Mouse (Mus musculus) adrenal gland, postnatal 10 days (tissue): ENCODE results near the gene Ube2j2. TPM values are rescaled to one million over a fixed set of nuclear protein-coding genes. Genes with fewer than 3 reads are reported as not detected.

ENCODE experiments used
- DNase-seq: peaks from one replicate; pipeline ENCODE4 v3.0.0; 2021; ENCODE audit warnings: mixed read lengths
- microRNA-seq: library from miRNA; unstranded; fragments of <30 nt; microRNA quantifications from one replicate; pipeline ENCODE4 v1.2.0, GENCODE M21; 2021
- total RNA-seq, 2 experiments: library from RNA; stranded (reverse); gene quantifications; 2 replicates each; pipeline ENCODE4 v1.2.3; 2021

The Ube2j2 gene
- total RNA-seq, 2 experiments from 2014 or later: 72.3 to 73.4 TPM

DNA sequence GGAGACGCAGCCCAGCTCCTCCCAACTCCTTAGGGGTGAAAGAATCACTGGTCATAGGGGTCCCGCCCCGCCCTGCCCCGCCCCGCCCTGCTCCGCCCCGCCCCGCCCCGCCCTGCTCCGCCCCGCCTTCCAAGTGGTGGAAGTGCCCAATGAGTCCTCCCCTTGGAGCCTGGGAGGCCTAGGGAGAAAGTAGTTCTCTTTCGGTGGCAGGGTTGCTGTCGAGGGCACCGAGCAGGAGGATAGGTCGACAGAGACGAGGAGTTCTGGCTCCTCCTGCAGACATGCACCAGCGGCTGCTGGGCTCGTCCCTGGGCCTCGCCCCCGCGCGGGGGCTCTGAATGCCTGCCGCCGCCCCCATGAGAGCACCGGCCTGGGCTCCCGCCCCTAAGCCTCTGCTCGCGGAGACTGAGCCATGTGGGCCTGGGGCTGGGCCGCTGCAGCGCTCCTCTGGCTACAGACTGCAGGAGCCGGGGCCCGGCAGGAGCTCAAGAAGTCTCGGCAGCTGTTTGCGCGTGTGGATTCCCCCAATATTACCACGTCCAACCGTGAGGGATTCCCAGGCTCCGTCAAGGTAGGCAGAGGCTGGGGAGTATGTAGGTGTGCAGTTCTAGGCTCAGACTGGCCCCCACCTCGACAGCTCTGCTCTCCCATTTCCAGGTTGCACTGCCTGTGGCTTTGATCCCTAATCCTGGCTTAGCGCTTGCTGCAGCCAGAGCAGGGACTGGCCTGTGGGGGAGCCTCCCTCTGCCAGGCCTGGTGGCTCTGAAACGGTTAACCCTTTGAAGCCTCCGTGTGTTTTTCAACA lies 18.7 kb downstream of the Ube2j2 start, which contains the start of gene C1qtnf12:
Gene C1qtnf12 (plus strand): TSS at position 152 of the 805 bp plus-strand sequence.
- peak; percentile 81 for DNase-seq

DNA sequence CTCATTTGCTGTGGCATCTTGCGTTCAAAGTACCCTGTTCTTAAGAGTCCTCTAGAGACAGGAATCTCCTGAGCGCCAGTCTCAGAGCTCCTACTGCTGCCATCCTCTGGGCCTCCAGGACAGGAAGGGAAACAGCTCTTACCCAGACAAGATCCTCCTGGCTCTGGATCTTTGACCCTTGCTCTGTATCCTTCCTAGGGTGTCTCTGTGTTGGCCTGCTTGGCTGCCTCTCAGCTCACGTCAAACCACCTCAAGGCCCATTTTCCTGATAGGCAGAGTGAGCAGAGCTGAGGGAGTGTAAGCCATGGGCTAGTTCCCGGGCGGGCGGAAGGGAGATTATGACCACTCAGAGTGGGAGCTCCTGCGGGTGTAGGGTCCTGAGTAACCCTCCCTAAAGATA lies 19.5 kb downstream of the Ube2j2 start:
- peak; percentile 30 for DNase-seq

DNA sequence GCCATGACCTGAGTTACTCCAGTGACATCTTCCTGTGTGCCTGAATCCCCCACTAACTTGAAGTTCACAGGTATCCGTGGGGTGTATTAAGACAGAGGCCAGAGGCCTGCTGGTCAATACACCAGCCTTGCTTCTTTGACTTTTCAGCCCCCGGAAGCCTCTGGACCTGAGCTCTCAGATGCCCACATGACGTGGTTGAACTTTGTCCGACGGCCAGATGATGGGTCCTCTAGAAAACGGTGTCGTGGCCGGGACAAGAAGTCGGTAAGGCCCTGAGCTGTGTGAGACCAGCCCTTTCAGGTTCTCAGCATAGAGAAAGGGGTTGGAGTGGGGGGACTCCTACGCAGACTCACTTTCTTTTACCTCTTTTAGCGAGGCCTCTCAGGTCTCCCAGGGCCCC lies 20.8 kb downstream of the Ube2j2 start:
- DNase-seq: no peak

DNA sequence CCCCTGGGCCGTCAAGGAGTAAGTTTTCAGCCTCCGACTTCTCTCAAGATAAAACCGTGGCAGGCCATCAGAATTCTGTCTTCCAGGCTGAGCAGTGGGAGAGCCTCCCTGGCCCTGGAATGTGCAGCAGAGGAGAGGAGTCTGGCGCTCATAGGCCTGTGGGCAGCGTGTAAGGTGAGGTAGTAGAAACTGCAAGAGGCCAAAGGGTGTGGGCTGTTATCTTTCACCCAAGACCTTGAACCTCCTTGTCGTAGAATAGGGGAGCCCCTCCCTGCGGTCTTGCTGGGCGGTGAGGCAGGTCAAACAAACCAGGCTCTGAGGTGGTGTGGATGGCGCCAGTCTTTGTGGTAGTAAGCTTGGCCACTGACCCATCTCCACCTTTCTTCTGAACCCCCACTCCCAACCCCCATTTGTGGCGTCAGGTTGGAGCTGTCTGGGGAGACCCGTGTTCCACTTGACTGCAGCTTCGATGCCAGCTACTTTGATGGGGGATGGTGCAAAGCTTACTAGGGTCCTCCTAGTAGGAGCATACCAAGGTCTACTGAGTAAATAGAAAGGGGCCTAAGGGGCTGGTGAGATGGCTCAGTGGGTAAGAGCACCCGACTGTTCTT lies 25.5 kb downstream of the Ube2j2 start:
- DNase-seq: no peak

DNA sequence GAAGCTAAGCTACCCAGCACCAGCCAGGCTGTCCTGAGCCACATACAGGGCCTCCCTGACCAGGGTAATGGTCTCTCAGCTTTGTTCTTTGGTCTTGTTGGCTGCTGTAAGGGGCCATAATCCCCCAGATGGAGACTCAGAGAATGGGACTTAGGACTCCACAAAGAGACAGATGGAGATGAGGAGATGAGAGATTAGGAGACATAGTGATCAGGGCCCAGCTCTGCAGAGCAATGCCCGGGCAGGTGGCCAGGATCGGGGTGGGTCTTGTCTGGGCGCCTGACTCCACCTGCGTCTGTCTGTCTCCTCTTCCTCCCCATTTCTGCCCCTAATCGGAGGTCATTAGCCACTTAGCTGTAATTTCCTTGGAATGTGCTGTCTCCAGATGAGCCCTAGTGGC lies 26.7 kb downstream of the Ube2j2 start:
- DNase-seq: no peak

DNA sequence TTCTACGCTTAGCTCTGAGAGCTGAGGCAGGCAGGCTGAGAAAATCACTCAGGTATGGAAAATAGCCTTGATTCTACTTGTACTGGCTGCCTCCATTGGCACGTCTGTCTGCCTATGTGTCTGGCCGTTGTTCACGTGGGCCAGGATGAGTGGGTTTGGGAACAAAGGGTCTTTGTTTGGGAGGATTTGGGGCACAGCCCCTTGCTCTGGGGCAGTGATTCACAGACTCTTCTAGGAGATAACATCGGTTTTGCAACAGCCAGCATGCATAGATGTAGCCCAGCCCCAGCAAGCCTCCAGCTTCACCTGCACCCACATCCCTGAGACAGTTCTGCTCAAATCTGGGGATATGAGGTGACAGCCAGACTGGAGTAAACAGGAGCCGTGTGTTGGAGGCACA lies 29.0 kb downstream of the Ube2j2 start:
- no peak for DNase-seq

DNA sequence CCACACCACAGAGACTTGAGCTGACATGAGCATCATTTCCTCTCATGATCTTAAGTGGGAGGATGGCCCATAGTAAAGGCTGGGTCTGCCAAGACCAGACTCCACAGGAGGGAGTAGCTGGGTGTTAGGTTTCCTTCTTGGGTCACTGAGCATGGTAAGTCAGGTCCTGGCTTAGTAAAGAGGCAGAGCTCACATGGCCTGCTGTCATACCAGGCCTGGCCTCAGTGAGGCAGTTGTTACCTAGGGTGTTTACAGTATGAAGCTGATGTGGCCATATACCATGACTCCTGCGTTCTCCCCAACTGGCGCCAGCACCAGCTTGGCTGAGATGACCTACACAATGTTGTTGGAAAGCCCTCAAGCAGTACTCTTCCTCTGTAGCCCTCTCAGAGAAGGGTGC lies 29.6 kb downstream of the Ube2j2 start:
- no peak for DNase-seq

DNA sequence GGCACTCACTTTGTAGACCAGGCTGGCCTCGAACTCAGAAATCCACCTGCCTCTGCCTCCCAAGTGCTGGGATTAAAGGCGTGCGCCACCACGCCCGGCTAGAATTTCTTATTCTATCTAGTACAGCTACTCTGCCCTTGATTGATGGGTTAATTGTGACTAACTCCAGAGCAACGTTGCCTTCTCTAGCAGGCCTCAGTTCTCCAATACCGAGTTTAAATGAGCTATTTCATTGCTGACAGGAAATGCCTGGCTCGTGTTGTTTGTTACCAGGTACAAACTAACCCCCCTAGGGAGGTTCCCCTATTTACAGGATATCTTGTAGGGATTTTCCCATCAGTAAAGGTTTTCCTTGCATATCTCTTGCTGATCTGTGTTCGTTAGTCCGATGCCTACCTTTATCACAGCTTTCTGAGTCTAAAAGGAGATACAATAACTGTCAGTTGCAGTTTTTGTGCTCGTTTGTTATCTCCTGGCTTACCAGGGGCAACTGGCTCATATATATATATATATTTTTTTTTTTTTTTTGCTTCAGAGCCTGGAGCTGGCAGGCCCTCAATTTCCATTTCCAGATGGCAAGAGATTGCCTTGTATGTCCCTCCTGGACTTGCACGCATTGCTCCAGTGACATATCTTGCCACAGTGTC lies 37.9 kb downstream of the Ube2j2 start:
- DNase-seq: no peak

DNA sequence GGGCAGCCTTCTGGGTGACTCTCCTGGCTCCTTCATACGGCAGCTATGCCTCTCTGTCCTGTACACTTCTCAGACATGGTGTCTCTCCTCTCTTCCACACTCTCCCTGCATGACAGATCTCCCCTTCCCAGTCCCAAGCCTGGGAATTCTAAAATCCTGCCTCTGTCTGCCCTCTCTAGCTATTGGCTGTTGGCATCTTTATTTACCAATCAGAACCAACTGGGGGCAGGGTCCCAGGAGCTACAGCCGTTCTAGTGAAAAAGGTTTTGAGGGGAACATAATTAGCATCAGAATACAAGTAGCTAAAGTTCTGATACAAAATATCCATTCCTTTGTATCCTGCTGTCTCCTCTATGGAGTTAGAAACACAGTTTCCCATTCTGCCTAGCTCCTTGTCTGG lies 40.2 kb downstream of the Ube2j2 start:
- DNase-seq: no peak

DNA sequence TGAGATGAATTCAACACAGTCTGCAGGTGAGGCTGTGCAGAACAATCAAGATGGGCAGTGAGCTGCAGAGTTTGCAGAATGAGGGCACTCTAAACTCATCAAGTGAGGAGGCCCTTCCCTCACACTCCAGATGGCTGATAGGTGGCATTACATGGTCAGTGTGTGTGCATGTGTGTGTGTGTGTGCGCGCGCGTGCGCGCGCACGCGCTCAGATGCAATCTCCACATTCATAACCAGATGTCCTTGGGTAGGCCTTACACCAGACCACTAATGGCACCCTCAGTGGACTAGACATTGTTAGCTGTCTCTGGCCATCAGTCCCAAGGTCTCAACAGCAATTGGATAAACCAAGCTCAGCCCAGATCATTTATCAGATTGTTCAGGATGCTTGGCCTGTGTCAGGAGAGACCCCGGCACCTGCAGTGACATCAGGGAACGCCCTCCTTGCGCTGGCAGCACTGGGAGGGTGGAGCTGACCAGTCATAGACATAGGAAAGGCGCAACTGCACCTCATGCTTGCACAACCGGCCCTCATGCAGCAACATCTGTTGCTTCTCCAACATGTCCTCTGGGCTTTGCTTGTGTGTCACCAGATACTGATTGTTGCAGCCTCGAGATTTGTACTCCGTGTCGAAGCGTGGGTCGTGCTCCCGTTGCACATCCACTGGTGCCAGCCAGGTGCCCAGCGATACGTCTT lies 47.7 kb downstream of the Ube2j2 start:
- no peak for DNase-seq

DNA sequence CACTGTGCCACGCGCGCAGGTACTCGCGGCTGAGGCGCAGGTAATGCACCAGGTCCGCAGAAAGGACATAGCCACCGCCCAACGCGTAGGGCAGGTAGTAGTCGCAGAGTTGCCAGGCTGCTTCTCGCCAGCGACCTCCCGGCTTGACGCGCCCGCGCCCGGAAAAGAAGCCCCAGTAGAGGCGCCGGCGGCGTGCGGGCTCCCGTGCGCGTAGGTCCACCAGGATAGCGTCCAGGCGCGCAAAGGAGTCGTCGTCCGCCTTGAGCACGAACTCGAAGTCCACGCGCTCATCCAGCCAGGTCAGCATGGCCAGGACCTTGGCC lies 48.2 kb downstream of the Ube2j2 start:
- DNase-seq: no peak

DNA sequence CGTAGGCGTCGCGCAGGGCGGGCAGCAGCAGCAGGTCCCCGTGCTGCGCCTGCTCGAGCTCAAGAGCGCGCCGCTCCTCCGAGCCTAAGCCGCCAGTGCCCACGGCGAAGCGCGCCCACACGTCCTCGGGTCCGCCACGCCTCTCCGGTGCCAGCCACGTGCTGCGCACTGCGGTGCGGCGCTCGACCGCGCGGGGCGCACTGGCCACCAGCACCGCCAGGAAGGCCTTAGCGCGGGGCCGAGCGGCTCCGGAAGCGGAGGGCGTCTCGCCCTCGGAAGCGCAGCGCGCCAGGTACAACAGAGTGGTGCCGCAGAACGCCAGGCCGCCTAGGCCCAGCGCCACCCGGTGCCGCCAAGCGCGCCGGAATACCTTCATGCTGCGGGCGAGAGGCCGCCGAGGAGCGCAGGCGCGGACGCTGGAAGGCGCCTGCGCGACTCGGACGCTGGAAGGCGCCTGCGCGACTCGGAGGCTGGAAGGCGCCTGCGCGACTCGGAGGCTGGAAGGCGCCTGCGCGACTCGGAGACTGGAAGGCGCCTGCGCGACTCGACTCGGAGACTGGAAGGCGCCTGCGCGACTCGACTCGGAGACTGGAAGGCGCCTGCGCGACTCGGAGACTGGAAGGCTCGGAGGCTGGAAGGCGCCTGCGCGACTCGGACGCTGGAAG lies 48.7 kb downstream of the Ube2j2 start, which contains the start of the genes B3galt6 and Sdf4:
Gene B3galt6 (minus strand): TSS at position 409 of the 665 bp plus-strand sequence.
Gene Sdf4 (plus strand): TSS at position 632 of the 665 bp plus-strand sequence.
- peak; percentile 86 for DNase-seq

DNA sequence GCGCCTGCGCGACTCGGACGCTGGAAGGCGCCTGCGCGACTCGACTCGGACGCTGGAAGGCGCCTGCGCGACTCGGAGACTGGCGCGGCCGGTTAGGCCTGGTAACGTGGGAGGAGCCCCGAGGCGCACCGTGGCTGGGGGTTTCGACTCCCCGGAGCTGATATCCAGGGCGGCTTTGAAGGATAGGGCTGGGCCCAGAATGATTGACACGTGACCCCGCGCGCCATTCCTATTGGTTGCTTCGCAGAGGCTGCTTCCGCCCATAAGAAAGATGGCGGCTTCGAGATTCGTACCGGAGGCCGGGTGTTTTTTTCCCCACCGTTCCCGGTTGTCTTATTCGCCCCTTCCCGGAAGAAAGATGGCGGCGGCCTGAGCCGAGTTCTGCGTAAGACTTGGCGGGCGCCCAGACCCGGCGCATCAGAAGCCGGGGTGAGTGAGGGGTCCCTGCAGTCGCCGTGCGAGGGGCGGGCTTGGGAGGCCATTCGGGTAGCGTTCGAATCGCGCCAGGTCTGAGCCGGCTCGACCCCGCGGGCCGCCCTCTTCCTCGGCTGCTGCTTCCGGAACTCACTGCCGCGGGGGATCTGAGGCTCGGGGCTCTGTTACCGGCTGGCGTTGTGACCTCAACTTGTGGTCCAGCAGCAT lies 49.4 kb downstream of the Ube2j2 start:
- DNase-seq: peak; percentile 97

DNA sequence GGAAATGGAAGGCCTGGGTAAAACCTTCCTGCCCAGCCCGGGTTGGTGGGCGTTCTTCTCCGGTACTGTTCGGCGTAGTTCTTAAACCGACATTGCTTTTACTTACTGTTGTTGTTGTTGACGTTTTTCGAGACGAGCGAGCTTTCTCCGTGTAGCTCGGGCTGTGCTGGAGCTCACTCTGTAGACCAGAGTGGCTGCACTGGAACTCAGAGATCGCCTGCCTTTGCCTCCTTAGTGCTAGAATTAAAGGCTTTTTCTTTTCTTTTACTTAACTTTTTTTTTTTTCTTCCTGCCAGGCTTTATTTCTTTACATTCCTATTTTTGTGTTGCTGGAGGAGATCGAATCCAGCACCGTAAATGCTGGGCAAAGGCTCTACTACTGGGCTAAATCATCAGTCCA lies 50.0 kb downstream of the Ube2j2 start:
- DNase-seq: no peak

DNA sequence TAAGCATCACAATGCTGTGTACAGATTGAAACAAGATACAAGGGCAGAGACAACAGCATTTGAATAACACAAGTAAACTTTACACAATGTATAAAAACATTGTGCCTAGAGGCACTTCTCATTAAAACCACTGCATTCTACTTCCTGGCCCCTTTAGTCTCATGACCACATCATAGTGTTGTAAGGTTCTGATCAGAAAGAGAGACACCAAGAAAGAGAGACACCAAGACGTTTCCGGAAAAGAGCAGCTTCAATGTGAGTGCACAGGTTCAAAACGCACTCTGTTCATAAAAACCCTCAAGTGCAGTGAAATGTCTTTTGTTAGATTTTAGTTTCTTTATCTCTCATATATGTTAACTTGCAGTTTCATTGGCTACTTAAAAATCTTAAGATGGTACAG lies 60.5 kb downstream of the Ube2j2 start:
- DNase-seq: no peak

DNA sequence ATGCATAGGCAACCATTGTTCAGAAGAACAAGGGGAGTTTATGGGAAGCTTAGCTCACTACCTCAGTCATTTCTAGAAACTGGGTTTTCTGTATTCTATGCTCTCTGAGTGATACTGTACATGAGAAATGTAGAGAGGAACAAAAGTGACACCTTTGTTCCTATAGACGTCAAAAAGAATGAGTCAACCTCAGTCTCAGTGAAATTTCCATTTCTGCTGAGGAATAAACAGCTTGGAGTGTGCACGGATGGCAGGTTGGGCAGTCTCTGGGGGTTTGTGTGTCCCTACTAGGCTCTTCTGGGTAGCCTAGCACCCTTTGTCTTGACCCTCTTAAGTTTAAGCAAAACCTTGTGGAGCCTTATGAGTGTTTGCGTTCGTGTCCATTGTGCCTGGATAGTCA lies 64.7 kb downstream of the Ube2j2 start:
- DNase-seq: no peak

Small RNA genes lying within 50 kb of the gene (microRNA-seq; reads per million reads assigned to microRNA genes)
- gene Gm22991: not detected

Other genes with a start within 250 kb of the Ube2j2 start
- gene Fndc10, start 249.5 kb upstream of the Ube2j2 start, total RNA-seq: 10 to 100 TPM; 36.3 to 49.0 TPM
- gene Ssu72, start 239.0 kb upstream of the Ube2j2 start, total RNA-seq: 10 to 100 TPM; 86.5 to 90.9 TPM
- 1 to 10 TPM in 1 of 2 experiments, under 1 TPM in 1; 0.81 to 1.4 TPM for gene Tmem240, start 209.0 kb upstream of the Ube2j2 start, total RNA-seq
- 100 to 1,000 TPM; 118 to 141 TPM for gene Atad3a, start 182.7 kb upstream of the Ube2j2 start, total RNA-seq
- gene Vwa1, start 169.1 kb upstream of the Ube2j2 start, total RNA-seq: 1 to 10 TPM; 6.6 to 7.9 TPM
- gene Tmem88b, start 158.0 kb upstream of the Ube2j2 start, total RNA-seq: 1 to 10 TPM in 1 of 2 experiments, under 1 TPM in 1; 0.54 to 1.4 TPM
- not detected for gene Ankrd65, start 153.4 kb upstream of the Ube2j2 start, total RNA-seq
- 100 to 1,000 TPM; 149 to 168 TPM for gene Mrpl20, start 141.0 kb upstream of the Ube2j2 start, total RNA-seq
- 100 to 1,000 TPM in 1 of 2 experiments, 10 to 100 TPM in 1; 82.7 to 124 TPM for gene Ccnl2, start 131.3 kb upstream of the Ube2j2 start, total RNA-seq
- 100 to 1,000 TPM; 146 to 149 TPM for gene Aurkaip1, start 112.6 kb upstream of the Ube2j2 start, total RNA-seq
- 10 to 100 TPM; 56.6 to 59.6 TPM for gene Mxra8, start 104.2 kb upstream of the Ube2j2 start, total RNA-seq
- 10 to 100 TPM; 58.2 to 59.0 TPM for gene Dvl1, start 96.4 kb upstream of the Ube2j2 start, total RNA-seq
- gene Tas1r3, start 80.5 kb upstream of the Ube2j2 start, total RNA-seq: under 1 TPM; 0.36 to 0.45 TPM
- 10 to 100 TPM; 17.6 to 18.4 TPM for gene Cptp, start 74.4 kb upstream of the Ube2j2 start, total RNA-seq
- 10 to 100 TPM; 29.0 to 29.3 TPM for gene Ints11, start 74.3 kb upstream of the Ube2j2 start, total RNA-seq
- gene Pusl1, start 52.0 kb upstream of the Ube2j2 start, total RNA-seq: 10 to 100 TPM; 27.9 to 39.0 TPM
- 10 to 100 TPM; 16.9 to 29.4 TPM for gene Acap3, start 52.0 kb upstream of the Ube2j2 start, total RNA-seq
- gene C1qtnf12, start 18.5 kb downstream of the Ube2j2 start, total RNA-seq: 100 to 1,000 TPM; 117 to 132 TPM
- gene B3galt6, start 48.8 kb downstream of the Ube2j2 start, total RNA-seq: 1 to 10 TPM; 5.7 to 6.1 TPM
- gene Sdf4, start 49.0 kb downstream of the Ube2j2 start, total RNA-seq: 100 to 1,000 TPM; 184 to 191 TPM
- 1 to 10 TPM; 1.9 TPM for gene Tnfrsf4, start 70.0 kb downstream of the Ube2j2 start, total RNA-seq
- under 1 TPM; 0.51 to 0.66 TPM for gene Tnfrsf18, start 82.3 kb downstream of the Ube2j2 start, total RNA-seq
- under 1 TPM; 0.27 to 0.67 TPM for gene Ttll10, start 115.6 kb downstream of the Ube2j2 start, total RNA-seq
- 10 to 100 TPM; 10.6 to 13.8 TPM for gene 9430015G10Rik, start 166.2 kb downstream of the Ube2j2 start, total RNA-seq
- under 1 TPM; 0.09 to 0.15 TPM for gene Rnf223, start 186.7 kb downstream of the Ube2j2 start, total RNA-seq